ENCODE assay signal across 16 mouse cellular contexts in the genomic region with DNA sequence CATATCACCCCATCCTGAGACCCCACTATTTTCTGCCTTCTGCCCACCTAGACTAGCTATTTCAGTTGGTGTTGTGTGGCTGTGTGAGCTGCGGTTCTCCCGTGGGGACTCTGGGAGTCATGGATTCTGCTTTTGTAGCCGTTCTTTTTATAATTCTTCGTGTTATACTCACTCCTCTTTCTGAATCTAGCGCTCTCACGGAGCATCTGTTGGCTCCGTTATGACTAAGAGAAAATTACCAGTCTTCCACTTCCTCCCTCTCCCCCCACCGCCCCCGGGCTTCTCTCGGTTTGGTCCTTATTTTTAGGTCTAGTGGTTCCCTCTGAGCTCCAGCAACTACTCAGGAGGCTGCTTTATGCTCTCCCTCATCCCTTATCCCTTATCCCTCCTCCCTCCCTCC.
DNase-seq lines count a peak whose midpoint lies in the region; ATAC-seq and TF ChIP-seq lines count a peak whose summit lies in the region.
"Had no signal": no experiment of that assay in that cellular context is flagged by ENCODE, and none has a peak within 500 bp of the region (broad histone marks: within the 10 kb centered on the region; RNA-seq: fewer than 3 reads in every experiment).

No protein-coding gene starts in this region.

- DNase-seq in left cerebral cortex, adult 11 months (ENCODE audit: low spot score), result peak; percentile 51
- DNase-seq in left cerebral cortex, postnatal 4 days, result no peak
- DNase-seq in layer of hippocampus, adult 8-10 months (ENCODE audit: low spot score in 2 of 2), result peak; percentile 48 to 60
- DNase-seq in splenic B cell, adult 2 months (ENCODE audit: low read depth, low spot score), result peak; percentile 7
- DNase-seq in heart, adult 18-20 months, result no peak
- no peak for DNase-seq in adrenal gland, postnatal 4 days (ENCODE audit: low spot score in 2 of 2)
- DNase-seq: adrenal gland, postnatal 10 days; B cell, adult 2 months; kidney, adult 9 months; lung, embryonic 14.5 days; thymus, postnatal 4 days had no signal

- intact Hi-C loops in left cerebral cortex, postnatal 4 days (cut with DNase I), result no loop called here

- no peak overlapping the region for H3K27ac ChIP-seq in intestine, postnatal 0 days (ENCODE audit: low read depth, low read length)
- H3K27ac ChIP-seq: forebrain, embryonic 13.5 days; neural tube, embryonic 15.5 days had no signal

- WGBS in intestine, postnatal 0 days, result 82% methylated on average over 10 of the region's 10 CpGs

- 0 out of 2 replicates have a peak, but pooled peaks have one; percentile 29 for ATAC-seq in megakaryocyte progenitor cell, adult 5-6 weeks (replicated peaks; ENCODE audit: poor library complexity)
- ATAC-seq in intestine, postnatal 0 days, result no peak
- ATAC-seq: forebrain, embryonic 13.5 days; hindbrain, embryonic 16.5 days had no signal

- H3K36me3 ChIP-seq in splenic B cell, adult 2 months (ENCODE audit: control insufficient read depth, insufficient read depth, low read length, poor library complexity, severe bottlenecking), result no peaks in the 10 kb centered on the region
- H3K36me3 ChIP-seq in intestine, postnatal 0 days (ENCODE audit: control insufficient read depth, insufficient read depth), result no peaks in the 10 kb centered on the region
- H3K36me3 ChIP-seq: neural tube, embryonic 15.5 days had no signal

- H3K9ac ChIP-seq in intestine, postnatal 0 days (ENCODE audit: low read depth, low read length), result no peak overlapping the region
- H3K9ac ChIP-seq: forebrain, embryonic 13.5 days; lung, embryonic 14.5 days; neural tube, embryonic 15.5 days had no signal

- H3K4me1 ChIP-seq in intestine, postnatal 0 days (replicated peaks; ENCODE audit: control insufficient read depth, insufficient read depth, low read length), result no peaks in the 10 kb centered on the region
- H3K4me1 ChIP-seq: forebrain, embryonic 13.5 days; neural tube, embryonic 15.5 days had no signal

- H3K4me2 ChIP-seq in intestine, postnatal 0 days (replicated peaks; ENCODE audit: low read depth), result no peak overlapping the region
- H3K4me2 ChIP-seq: forebrain, embryonic 13.5 days; lung, embryonic 14.5 days; neural tube, embryonic 15.5 days had no signal

- no peaks in the 10 kb centered on the region; the same call in 1 of the 2 replicates for H3K27me3 ChIP-seq in splenic B cell, adult 2 months (ENCODE audit: control insufficient read depth, insufficient read depth, low read length, poor library complexity, severe bottlenecking)
- H3K27me3 ChIP-seq in intestine, postnatal 0 days (replicated peaks; ENCODE audit: control insufficient read depth, insufficient read depth, low read length), result no peaks in the 10 kb centered on the region
- H3K27me3 ChIP-seq: forebrain, embryonic 13.5 days; neural tube, embryonic 15.5 days had no signal

- H3K9me3 ChIP-seq in intestine, postnatal 0 days (ENCODE audit: control insufficient read depth), result no peaks in the 10 kb centered on the region
- H3K9me3 ChIP-seq: forebrain, embryonic 13.5 days; neural tube, embryonic 15.5 days had no signal

- no peak for TF ChIP-seq CTCF in intestine, postnatal 0 days (IDR thresholded peaks at IDR 0.05; ENCODE audit: low read depth)

- H3K4me3 ChIP-seq in intestine, postnatal 0 days (ENCODE audit: low read depth, low read length), result no peak overlapping the region
- H3K4me3 ChIP-seq: forebrain, embryonic 13.5 days; neural tube, embryonic 15.5 days had no signal

Comparison
In these comparisons a context has a peak if more than half of its experiments do, and no peak if none do; other contexts are left out.
1. DNase-seq: peak in left cerebral cortex, adult 11 months (single experiment), layer of hippocampus, adult 8-10 months (2 of 2) and splenic B cell, adult 2 months (single experiment); none in left cerebral cortex, postnatal 4 days (single experiment), heart, adult 18-20 months (0 of 2) and adrenal gland, postnatal 4 days (0 of 2).